Mouse (Mus musculus): ENCODE data around the gene Calb2.
A peak's percentile ranks its signal among the peaks of the same experiment; 100 is the strongest.

The Calb2 gene

GRCm38 (mm10) chr8:110119715-110120114, 48.3 kb downstream of the Calb2 start:
- no peak for DNase-seq (ENCODE audit: low spot score)

GRCm38 (mm10) chr8:110102653-110103052, 65.4 kb downstream of the Calb2 start, which contains the start of gene Gm17720:
Gene Gm17720 (minus strand): TSS chr8:110102753.
- no peak for DNase-seq (ENCODE audit: low spot score)

GRCm38 (mm10) chr8:110101676-110102075, 66.3 kb downstream of the Calb2 start:
- DNase-seq (ENCODE audit: low spot score) = no peak

- DNase-seq (ENCODE audit: low spot score) = no peak
These were observed 67.1 kb downstream of the Calb2 start, which contains the start of gene Gm21964 for GRCm38 (mm10) chr8:110100907-110101306. Gene Gm21964 (plus strand): TSS chr8:110101207.

GRCm38 (mm10) chr8:110091869-110092268, 76.1 kb downstream of the Calb2 start:
- peak; percentile 16 for DNase-seq (ENCODE audit: low spot score)
